Mouse (Mus musculus): Measurements from ENCODE around the gene Palm2. TPM values are rescaled to one million over a fixed set of nuclear protein-coding genes. Genes with fewer than 3 reads are reported as not detected.

Palm2 gene
- polyA plus RNA-seq, 1 experiment, result 0.95 TPM

DNA sequence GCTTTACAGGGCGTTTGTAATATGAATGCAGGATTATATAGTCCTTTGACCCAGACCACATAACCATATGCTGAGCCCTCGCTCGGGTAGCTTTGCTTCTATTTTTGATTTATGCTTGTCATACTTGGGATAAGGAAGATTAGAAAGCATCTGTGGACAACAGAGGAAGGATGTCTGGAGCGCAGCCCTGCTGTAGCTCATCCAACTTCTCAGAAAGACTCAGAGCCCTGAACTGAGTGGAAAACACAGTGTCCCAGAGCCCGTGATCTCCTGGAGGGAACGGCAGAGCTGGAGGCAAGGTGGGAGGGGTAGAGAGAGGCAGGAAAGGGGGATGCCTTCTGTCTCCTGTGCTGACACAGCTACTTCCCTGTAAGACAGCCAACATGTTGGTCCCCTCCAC is 100.2 kb downstream of the Palm2 start:
- no peak overlapping the region for H3K27ac ChIP-seq (ENCODE audit: insufficient read depth, low read depth, low read length)
- no peaks in the 10 kb centered on the region for H3K4me1 ChIP-seq (ENCODE audit: control insufficient read depth, insufficient read depth, low read length)

GRCm38 (mm10) chr4:57535087-57535486 is 101.0 kb downstream of the Palm2 start:
- Histone ChIP-seq H3K27ac (ENCODE audit: insufficient read depth, low read depth, low read length) (no peak overlapping the region), H3K4me3 (ENCODE audit: insufficient read depth, low read length) (no peak overlapping the region), H3K4me1 (ENCODE audit: control insufficient read depth, insufficient read depth, low read length) (no peaks in the 10 kb centered on the region)
- TF ChIP-seq CTCF (IDR thresholded peaks at IDR 0.05; ENCODE audit: low read depth, low read length), result no peak
- TF ChIP-seq POLR2A (IDR thresholded peaks at IDR 0.05; ENCODE audit: borderline replicate concordance, low read depth, low read length), result no peak

More for the DNA sequence above, 100.2 kb downstream of the Palm2 start:
- TF ChIP-seq POLR2A (IDR thresholded peaks at IDR 0.05; ENCODE audit: borderline replicate concordance, low read depth, low read length) (no peak), CTCF (IDR thresholded peaks at IDR 0.05; ENCODE audit: low read depth, low read length) (no peak)
- H3K4me3 ChIP-seq (ENCODE audit: insufficient read depth, low read length), result no peak overlapping the region

DNA sequence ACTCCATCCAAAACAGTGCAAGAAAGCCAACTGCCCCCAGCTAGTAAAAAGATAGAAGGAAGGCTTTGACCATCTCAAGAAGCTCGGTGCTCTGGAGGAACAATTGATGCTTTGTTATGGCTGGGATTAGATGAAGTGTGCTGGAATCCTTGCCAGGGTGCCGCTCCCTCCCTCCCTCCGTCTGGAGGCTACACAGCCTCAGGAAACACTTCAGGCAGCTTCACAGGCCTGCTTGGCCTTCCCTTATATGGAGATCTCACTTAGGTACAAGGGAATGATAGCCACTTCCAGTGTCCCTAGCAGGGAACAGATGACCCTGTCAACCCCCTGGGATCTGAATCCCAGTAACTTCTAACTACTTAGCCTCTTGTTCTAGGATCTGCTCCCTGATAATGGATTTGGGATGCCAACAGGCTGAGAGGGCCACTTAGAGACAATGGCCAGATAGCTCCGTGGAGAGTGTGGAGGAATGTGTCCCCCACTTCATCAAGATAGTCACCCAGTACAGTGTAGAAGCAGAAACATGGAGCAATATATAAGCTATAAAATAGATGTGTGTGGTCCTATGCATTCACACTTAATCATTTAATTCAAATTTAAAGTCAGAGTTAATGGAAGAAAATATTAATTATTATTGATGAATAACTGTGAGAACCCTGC is 104.1 kb downstream of the Palm2 start:
- Histone ChIP-seq H3K4me3 (ENCODE audit: insufficient read depth, low read length) (no peak overlapping the region), H3K4me1 (ENCODE audit: control insufficient read depth, insufficient read depth, low read length) (no peaks in the 10 kb centered on the region), H3K27ac (ENCODE audit: insufficient read depth, low read depth, low read length) (no peak overlapping the region)
- TF ChIP-seq POLR2A (IDR thresholded peaks at IDR 0.05; ENCODE audit: borderline replicate concordance, low read depth, low read length), result no peak
- TF ChIP-seq CTCF (IDR thresholded peaks at IDR 0.05; ENCODE audit: low read depth, low read length), result no peak

GRCm38 (mm10) chr4:57543692-57544256 is 109.7 kb downstream of the Palm2 start:
- no peak for TF ChIP-seq CTCF (IDR thresholded peaks at IDR 0.05; ENCODE audit: low read depth, low read length)
- no peak for TF ChIP-seq POLR2A (IDR thresholded peaks at IDR 0.05; ENCODE audit: borderline replicate concordance, low read depth, low read length)
- Histone ChIP-seq H3K27ac (ENCODE audit: insufficient read depth, low read depth, low read length) (no peak overlapping the region), H3K4me3 (ENCODE audit: insufficient read depth, low read length) (no peak overlapping the region), H3K4me1 (ENCODE audit: control insufficient read depth, insufficient read depth, low read length) (no peaks in the 10 kb centered on the region)

GRCm38 (mm10) chr4:57547785-57548184 is 113.7 kb downstream of the Palm2 start:
- Histone ChIP-seq H3K27ac (ENCODE audit: insufficient read depth, low read depth, low read length) (no peak overlapping the region), H3K4me1 (ENCODE audit: control insufficient read depth, insufficient read depth, low read length) (no peaks in the 10 kb centered on the region), H3K4me3 (ENCODE audit: insufficient read depth, low read length) (no peak overlapping the region)
- no peak for TF ChIP-seq CTCF (IDR thresholded peaks at IDR 0.05; ENCODE audit: low read depth, low read length)
- TF ChIP-seq POLR2A (IDR thresholded peaks at IDR 0.05; ENCODE audit: borderline replicate concordance, low read depth, low read length), result no peak

GRCm38 (mm10) chr4:57550216-57550615 is 116.2 kb downstream of the Palm2 start:
- Histone ChIP-seq H3K27ac (ENCODE audit: insufficient read depth, low read depth, low read length) (no peak overlapping the region), H3K4me1 (ENCODE audit: control insufficient read depth, insufficient read depth, low read length) (no peaks in the 10 kb centered on the region), H3K4me3 (ENCODE audit: insufficient read depth, low read length) (no peak overlapping the region)
- TF ChIP-seq CTCF (IDR thresholded peaks at IDR 0.05; ENCODE audit: low read depth, low read length), result no peak
- no peak for TF ChIP-seq POLR2A (IDR thresholded peaks at IDR 0.05; ENCODE audit: borderline replicate concordance, low read depth, low read length)

- Histone ChIP-seq H3K4me1 (ENCODE audit: control insufficient read depth, insufficient read depth, low read length) (no peaks in the 10 kb centered on the region), H3K27ac (ENCODE audit: insufficient read depth, low read depth, low read length) (no peak overlapping the region), H3K4me3 (ENCODE audit: insufficient read depth, low read length) (no peak overlapping the region)
- TF ChIP-seq CTCF (IDR thresholded peaks at IDR 0.05; ENCODE audit: low read depth, low read length) (no peak), POLR2A (IDR thresholded peaks at IDR 0.05; ENCODE audit: borderline replicate concordance, low read depth, low read length) (no peak)
Measured at GRCm38 (mm10) chr4:57557102-57557501, 123.1 kb downstream of the Palm2 start.

GRCm38 (mm10) chr4:57559438-57559837 is 125.4 kb downstream of the Palm2 start:
- TF ChIP-seq CTCF (IDR thresholded peaks at IDR 0.05; ENCODE audit: low read depth, low read length), result no peak
- no peak for TF ChIP-seq POLR2A (IDR thresholded peaks at IDR 0.05; ENCODE audit: borderline replicate concordance, low read depth, low read length)
- Histone ChIP-seq H3K4me3 (ENCODE audit: insufficient read depth, low read length) (no peak overlapping the region), H3K4me1 (ENCODE audit: control insufficient read depth, insufficient read depth, low read length) (no peaks in the 10 kb centered on the region), H3K27ac (ENCODE audit: insufficient read depth, low read depth, low read length) (no peak overlapping the region)

GRCm38 (mm10) chr4:57560010-57560409 is 126.0 kb downstream of the Palm2 start:
- no peak overlapping the region for H3K4me3 ChIP-seq (ENCODE audit: insufficient read depth, low read length)
- no peaks in the 10 kb centered on the region for H3K4me1 ChIP-seq (ENCODE audit: control insufficient read depth, insufficient read depth, low read length)
- H3K27ac ChIP-seq (ENCODE audit: insufficient read depth, low read depth, low read length), result no peak overlapping the region
- TF ChIP-seq CTCF (IDR thresholded peaks at IDR 0.05; ENCODE audit: low read depth, low read length) (no peak), POLR2A (IDR thresholded peaks at IDR 0.05; ENCODE audit: borderline replicate concordance, low read depth, low read length) (no peak)

DNA sequence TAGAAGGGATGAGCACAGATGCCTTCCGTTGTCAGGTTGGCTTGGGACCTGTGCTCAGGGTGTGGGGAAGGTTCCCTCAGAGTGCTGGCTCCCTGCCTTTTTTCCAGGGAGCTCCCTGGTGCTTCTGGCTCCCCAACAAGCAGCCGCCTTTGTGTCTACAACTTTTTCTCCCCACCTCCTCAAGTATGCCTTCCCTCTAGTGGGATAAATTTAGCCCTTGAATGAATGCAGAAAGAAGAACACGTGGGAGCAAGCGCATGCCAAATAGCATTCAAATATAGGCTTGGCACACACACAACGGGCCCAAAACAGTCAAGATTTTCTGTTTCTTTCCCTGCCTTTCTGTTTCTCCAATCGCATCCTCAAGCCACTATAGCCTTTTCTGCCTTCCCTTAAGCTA is 127.0 kb downstream of the Palm2 start:
- no peaks in the 10 kb centered on the region for H3K4me1 ChIP-seq (ENCODE audit: control insufficient read depth, insufficient read depth, low read length)
- no peak overlapping the region for H3K4me3 ChIP-seq (ENCODE audit: insufficient read depth, low read length)
- no peak for TF ChIP-seq CTCF (IDR thresholded peaks at IDR 0.05; ENCODE audit: low read depth, low read length)
- no peak for TF ChIP-seq POLR2A (IDR thresholded peaks at IDR 0.05; ENCODE audit: borderline replicate concordance, low read depth, low read length)
- no peak overlapping the region for H3K27ac ChIP-seq (ENCODE audit: insufficient read depth, low read depth, low read length)
